Mouse (Mus musculus): ENCODE data around the gene Adgrv1. TPM values are rescaled to one million over a fixed set of nuclear protein-coding genes. Genes with fewer than 3 reads are reported as not detected.

The Adgrv1 gene
- polyA plus RNA-seq (2012; rRNA removed): 0.56 and 0.61 TPM in 2 replicates

- DNase-seq: peak; percentile 85
- no peak within 1 kb of the TSS for H3K27ac ChIP-seq (ENCODE audit: insufficient read depth, low read depth, low read length)
- TF ChIP-seq CTCF (conservative IDR thresholded peaks at IDR 0.05; ENCODE audit: insufficient read depth, insufficient read length, low read depth, low read length) (no peak), POLR2A (IDR thresholded peaks at IDR 0.05; ENCODE audit: low read depth, low read length) (no peak)
- no peaks in the 10 kb centered on the region for H3K4me1 ChIP-seq (ENCODE audit: control insufficient read depth, insufficient read depth, low read length)
- no peaks in the 10 kb centered on the region for H3K36me3 ChIP-seq (ENCODE audit: control insufficient read depth, insufficient read depth, low read length)
- WGBS: 2% methylated on average over 42 of the region's 42 CpGs
- peak within 1 kb of the TSS; percentile 37; the same call in 1 of the 2 replicates for H3K4me3 ChIP-seq (ENCODE audit: insufficient read depth, low read depth, low read length)
- no peaks in the 10 kb centered on the region for H3K27me3 ChIP-seq (replicated peaks; ENCODE audit: control insufficient read depth, insufficient read depth, low read length)
These were observed at the start of gene Adgrv1 for GRCm38 (mm10) chr13:81632720-81633415. Gene Adgrv1, minus strand, starts transcription at chr13:81633154.

- DNase-seq: no peak
- H3K27me3 ChIP-seq (replicated peaks; ENCODE audit: control insufficient read depth, insufficient read depth, low read length): no peaks in the 10 kb centered on the region
- TF ChIP-seq POLR2A (IDR thresholded peaks at IDR 0.05; ENCODE audit: low read depth, low read length) (no peak), CTCF (conservative IDR thresholded peaks at IDR 0.05; ENCODE audit: insufficient read depth, insufficient read length, low read depth, low read length) (no peak)
- no peaks in the 10 kb centered on the region for H3K4me1 ChIP-seq (ENCODE audit: control insufficient read depth, insufficient read depth, low read length)
- no peak overlapping the region for H3K27ac ChIP-seq (ENCODE audit: insufficient read depth, low read depth, low read length)
- H3K36me3 ChIP-seq (ENCODE audit: control insufficient read depth, insufficient read depth, low read length): peaks cover 3% of the 10 kb centered on the region
- 85% methylated on average over 8 of the region's 8 CpGs for WGBS
- no peak overlapping the region for H3K4me3 ChIP-seq (ENCODE audit: insufficient read depth, low read depth, low read length)
These were observed 42.4 kb upstream of the Adgrv1 start for GRCm38 (mm10) chr13:81675333-81675732.

- no peaks in the 10 kb centered on the region for H3K27me3 ChIP-seq (replicated peaks; ENCODE audit: control insufficient read depth, insufficient read depth, low read length)
- WGBS: 92% methylated on average over 5 of the region's 5 CpGs
- no peak for DNase-seq
- TF ChIP-seq CTCF (conservative IDR thresholded peaks at IDR 0.05; ENCODE audit: insufficient read depth, insufficient read length, low read depth, low read length) (no peak), POLR2A (IDR thresholded peaks at IDR 0.05; ENCODE audit: low read depth, low read length) (no peak)
- no peak overlapping the region for H3K27ac ChIP-seq (ENCODE audit: insufficient read depth, low read depth, low read length)
- H3K4me3 ChIP-seq (ENCODE audit: insufficient read depth, low read depth, low read length): no peak overlapping the region
- peaks cover 12% of the 10 kb centered on the region for H3K36me3 ChIP-seq (ENCODE audit: control insufficient read depth, insufficient read depth, low read length)
- no peaks in the 10 kb centered on the region for H3K4me1 ChIP-seq (ENCODE audit: control insufficient read depth, insufficient read depth, low read length)
These were observed 34.8 kb upstream of the Adgrv1 start for GRCm38 (mm10) chr13:81667713-81668112.

GRCm38 (mm10) chr13:81664331-81664698 is 31.4 kb upstream of the Adgrv1 start:
- no peak for TF ChIP-seq POLR2A (IDR thresholded peaks at IDR 0.05; ENCODE audit: low read depth, low read length)
- no peak for TF ChIP-seq CTCF (conservative IDR thresholded peaks at IDR 0.05; ENCODE audit: insufficient read depth, insufficient read length, low read depth, low read length)
- no peaks in the 10 kb centered on the region for H3K4me1 ChIP-seq (ENCODE audit: control insufficient read depth, insufficient read depth, low read length)
- H3K27me3 ChIP-seq (replicated peaks; ENCODE audit: control insufficient read depth, insufficient read depth, low read length): no peaks in the 10 kb centered on the region
- H3K27ac ChIP-seq (ENCODE audit: insufficient read depth, low read depth, low read length): no peak overlapping the region
- no peak overlapping the region for H3K4me3 ChIP-seq (ENCODE audit: insufficient read depth, low read depth, low read length)
- DNase-seq: no peak
- 77% methylated on average over 5 of the region's 5 CpGs for WGBS
- peaks cover 11% of the 10 kb centered on the region for H3K36me3 ChIP-seq (ENCODE audit: control insufficient read depth, insufficient read depth, low read length)

GRCm38 (mm10) chr13:81663566-81664330 is 30.8 kb upstream of the Adgrv1 start:
- H3K27ac ChIP-seq (ENCODE audit: insufficient read depth, low read depth, low read length): no peak overlapping the region
- no peaks in the 10 kb centered on the region for H3K27me3 ChIP-seq (replicated peaks; ENCODE audit: control insufficient read depth, insufficient read depth, low read length)
- 84% methylated on average over 12 of the region's 12 CpGs for WGBS
- H3K36me3 ChIP-seq (ENCODE audit: control insufficient read depth, insufficient read depth, low read length): peaks cover 8% of the 10 kb centered on the region
- H3K4me1 ChIP-seq (ENCODE audit: control insufficient read depth, insufficient read depth, low read length): no peaks in the 10 kb centered on the region; the same call in 1 of the 2 replicates
- DNase-seq: no peak
- no peak overlapping the region for H3K4me3 ChIP-seq (ENCODE audit: insufficient read depth, low read depth, low read length)
- TF ChIP-seq POLR2A (IDR thresholded peaks at IDR 0.05; ENCODE audit: low read depth, low read length) (no peak), CTCF (conservative IDR thresholded peaks at IDR 0.05; ENCODE audit: insufficient read depth, insufficient read length, low read depth, low read length) (no peak)

GRCm38 (mm10) chr13:81658053-81658752 is 25.2 kb upstream of the Adgrv1 start:
- DNase-seq: peak; percentile 24
- WGBS: 4% methylated on average over 21 of the region's 21 CpGs
- Histone ChIP-seq H3K27me3 (replicated peaks; ENCODE audit: control insufficient read depth, insufficient read depth, low read length) (no peaks in the 10 kb centered on the region), H3K36me3 (ENCODE audit: control insufficient read depth, insufficient read depth, low read length) (no peaks in the 10 kb centered on the region), H3K27ac (ENCODE audit: insufficient read depth, low read depth, low read length) (peak overlapping the region; percentile 55), H3K4me1 (ENCODE audit: control insufficient read depth, insufficient read depth, low read length) (no peaks in the 10 kb centered on the region; the same call in 1 of the 2 replicates), H3K4me3 (ENCODE audit: insufficient read depth, low read depth, low read length) (peak overlapping the region; percentile 79)
- TF ChIP-seq CTCF (conservative IDR thresholded peaks at IDR 0.05; ENCODE audit: insufficient read depth, insufficient read length, low read depth, low read length): no peak
- TF ChIP-seq POLR2A (IDR thresholded peaks at IDR 0.05; ENCODE audit: low read depth, low read length): no peak

Measured in kidney, adult 2 months (tissue).